Mouse (Mus musculus) liver, adult 2 months (tissue): ENCODE data around the gene Slu7. TPM values are rescaled to one million over a fixed set of nuclear protein-coding genes. Genes with fewer than 3 reads are reported as not detected.

Source experiments
- DNase-seq: peaks from one replicate; pipeline ENCODE4 v3.0.0-alpha.2; 2011; ENCODE audit warnings: low read depth, low spot score; ENCODE audit errors: extremely low read depth
- H3K27ac ChIP-seq: fragments of 200-500 bp; replicated peaks from 2 replicates; pipeline ENCODE4 v1.5.1; 2012; ENCODE audit warnings: low read depth, mild to moderate bottlenecking, control low read depth, inconsistent platforms, low read length; ENCODE audit not compliant: insufficient read depth
- H3K27me3 ChIP-seq: fragments of 200-500 bp; 2 replicates; pipeline ENCODE4 v1.6.1; 2012; ENCODE audit warnings: mild to moderate bottlenecking, moderate library complexity, low read length, inconsistent platforms; ENCODE audit not compliant: control insufficient read depth, insufficient read depth
- H3K36me3 ChIP-seq: fragments of 200-500 bp; 2 replicates; pipeline ENCODE4 v1.6.1; 2012; ENCODE audit warnings: low read length, inconsistent platforms; ENCODE audit not compliant: control insufficient read depth, insufficient read depth
- H3K4me1 ChIP-seq: fragments of 200-500 bp; 2 replicates; pipeline ENCODE4 v1.6.1; 2011; ENCODE audit warnings: low read length; ENCODE audit not compliant: control insufficient read depth, insufficient read depth
- H3K4me3 ChIP-seq: fragments of 200-500 bp; 2 replicates; pipeline ENCODE4 v1.5.1; 2011; ENCODE audit warnings: low read depth, mild to moderate bottlenecking, control low read depth, low read length, moderate library complexity; ENCODE audit not compliant: insufficient read depth
- H3K79me2 ChIP-seq: fragments of 200-500 bp; 2 replicates; pipeline ENCODE4 v1.6.1; 2012; ENCODE audit warnings: inconsistent platforms, mild to moderate bottlenecking, low read length, moderate library complexity; ENCODE audit not compliant: control insufficient read depth, insufficient read depth
- H3K9ac ChIP-seq: fragments of 200-500 bp; 2 replicates; pipeline ENCODE4 v1.6.1; 2012; ENCODE audit warnings: low read depth, mild to moderate bottlenecking, control low read depth, inconsistent platforms, low read length
- CTCF ChIP-seq: fragments of 200-500 bp; IDR thresholded peaks from 2 replicates; pipeline ENCODE4 v1.5.1; 2011; ENCODE audit warnings: low read depth, low read length, control low read depth
- POLR2A ChIP-seq: fragments of 200-500 bp; IDR thresholded peaks from 2 replicates; pipeline ENCODE4 v1.6.1; 2011; ENCODE audit warnings: low read length, control low read depth; ENCODE audit not compliant: insufficient read depth; ENCODE audit errors: extremely low read depth
- WGBS: fragments of 180-500 bp; shearing (Covaris S2); methylation state at CpG from one replicate; pipeline ENCODE4 v1.1.7; 2018; 5-methylcytosine and 5-hydroxymethylcytosine counted together
- polyA plus RNA-seq: library from polyadenylated mRNA; depleted of rRNA; stranded (reverse); fragments of >200 nt; gene quantifications from 2 replicates; pipeline ENCODE4 v1.2.3, GENCODE M21; 2012; rRNA removed
- total RNA-seq: library from RNA; depleted of rRNA; stranded (reverse); fragments of >200 nt; gene quantifications from 2 replicates; pipeline ENCODE4 v1.2.3, GENCODE M21; 2014; rRNA removed

Gene Slu7
- total RNA-seq (11.8 and 13.2 TPM in 2 replicates), polyA plus RNA-seq (1.7 and 2.4 TPM in 2 replicates)

- H3K4me3 ChIP-seq = peak within 1 kb of the TSS; percentile 73
- DNase-seq = peak; percentile 69
- peak within 1 kb of the TSS; percentile 73 for H3K9ac ChIP-seq
- peaks cover 3% of the 10 kb centered on the region; the same call in 1 of the 2 replicates for H3K79me2 ChIP-seq
- H3K4me1 ChIP-seq = peaks cover 6% of the 10 kb centered on the region
- no peaks in the 10 kb centered on the region for H3K27me3 ChIP-seq
- TF ChIP-seq CTCF (no peak), POLR2A (peak; percentile 44; the same call in 1 of the 2 replicates)
- WGBS = 9% methylated on average over 38 of the region's 38 CpGs
- H3K27ac ChIP-seq = peak within 1 kb of the TSS; percentile 53
- H3K36me3 ChIP-seq = peaks cover 13% of the 10 kb centered on the region; the same call in 1 of the 2 replicates
These were observed at the start of gene Slu7 for GRCm38 (mm10) chr11:43433254-43434023. Gene Slu7, plus strand, starts transcription at chr11:43433744.

DNA sequence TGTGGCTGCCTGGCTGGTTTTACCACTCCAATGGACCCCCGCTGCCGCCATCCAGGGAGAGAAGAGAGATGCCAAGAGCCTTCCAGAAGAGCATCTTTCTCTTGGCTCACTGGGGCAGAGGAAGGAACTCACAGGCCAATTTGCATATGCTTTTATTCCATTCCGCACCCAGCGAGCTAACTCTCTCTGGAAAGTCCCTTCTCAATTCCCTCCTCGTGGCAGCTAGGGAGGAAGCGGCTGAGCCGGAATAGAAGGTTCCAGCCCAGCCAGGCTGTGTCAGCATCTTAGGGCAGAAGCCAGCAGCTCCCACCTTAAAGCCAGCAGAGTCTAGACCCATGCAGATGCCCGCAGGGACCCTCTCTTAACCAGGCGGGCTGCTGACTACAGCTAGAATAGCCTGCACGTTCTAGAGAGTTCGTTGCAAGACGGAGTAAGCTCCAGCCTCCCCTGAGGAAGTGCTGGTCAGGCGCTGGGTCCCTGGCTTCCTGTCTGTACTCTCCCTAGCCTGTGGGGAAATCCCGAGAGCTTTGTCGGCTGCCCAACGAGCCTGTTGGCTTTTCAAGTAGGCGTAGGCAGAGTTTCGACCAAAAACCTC is 48.4 kb upstream of the Slu7 start:
- 3% methylated on average over 18 of the region's 18 CpGs for WGBS
- H3K9ac ChIP-seq = peak overlapping the region; percentile 66
- no peaks in the 10 kb centered on the region for H3K79me2 ChIP-seq
- peak overlapping the region; percentile 87 for H3K27ac ChIP-seq
- no peaks in the 10 kb centered on the region for H3K27me3 ChIP-seq
- peaks cover 4% of the 10 kb centered on the region; the same call in 1 of the 2 replicates for H3K4me1 ChIP-seq
- H3K36me3 ChIP-seq = no peaks in the 10 kb centered on the region
- peak overlapping the region; percentile 59 for H3K4me3 ChIP-seq
- peak; percentile 38 for DNase-seq
- TF ChIP-seq POLR2A = no peak
- TF ChIP-seq CTCF = no peak

DNA sequence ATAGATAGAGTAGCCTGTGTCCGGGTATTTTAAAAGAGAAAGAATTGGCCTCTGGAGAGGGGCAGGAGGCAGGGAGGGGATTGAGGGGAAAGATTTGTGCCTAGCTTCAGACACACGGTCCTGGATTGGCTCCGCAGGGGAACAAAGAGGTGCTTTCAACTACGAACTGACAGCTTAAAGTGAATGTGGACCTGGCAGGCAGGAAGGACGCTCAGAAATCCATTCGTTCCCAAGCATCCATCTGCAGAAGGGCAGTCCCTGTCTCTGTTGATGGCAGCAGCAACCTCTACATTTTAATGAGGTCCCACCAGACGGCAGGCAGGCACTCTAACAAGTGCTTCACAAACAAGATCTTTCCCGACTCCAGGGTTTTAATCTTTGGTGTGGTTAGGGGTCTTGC is 47.8 kb upstream of the Slu7 start:
- no peak overlapping the region for H3K27ac ChIP-seq
- H3K27me3 ChIP-seq = no peaks in the 10 kb centered on the region
- WGBS = 9% methylated on average over 8 of the region's 8 CpGs
- DNase-seq = no peak
- peak overlapping the region; percentile 5; the same call in 1 of the 2 replicates for H3K4me3 ChIP-seq
- no peaks in the 10 kb centered on the region for H3K36me3 ChIP-seq
- peak overlapping the region; percentile 34; the same call in 1 of the 2 replicates for H3K9ac ChIP-seq
- TF ChIP-seq POLR2A (no peak), CTCF (no peak)
- no peaks in the 10 kb centered on the region for H3K79me2 ChIP-seq
- peaks cover 4% of the 10 kb centered on the region; the same call in 1 of the 2 replicates for H3K4me1 ChIP-seq

DNA sequence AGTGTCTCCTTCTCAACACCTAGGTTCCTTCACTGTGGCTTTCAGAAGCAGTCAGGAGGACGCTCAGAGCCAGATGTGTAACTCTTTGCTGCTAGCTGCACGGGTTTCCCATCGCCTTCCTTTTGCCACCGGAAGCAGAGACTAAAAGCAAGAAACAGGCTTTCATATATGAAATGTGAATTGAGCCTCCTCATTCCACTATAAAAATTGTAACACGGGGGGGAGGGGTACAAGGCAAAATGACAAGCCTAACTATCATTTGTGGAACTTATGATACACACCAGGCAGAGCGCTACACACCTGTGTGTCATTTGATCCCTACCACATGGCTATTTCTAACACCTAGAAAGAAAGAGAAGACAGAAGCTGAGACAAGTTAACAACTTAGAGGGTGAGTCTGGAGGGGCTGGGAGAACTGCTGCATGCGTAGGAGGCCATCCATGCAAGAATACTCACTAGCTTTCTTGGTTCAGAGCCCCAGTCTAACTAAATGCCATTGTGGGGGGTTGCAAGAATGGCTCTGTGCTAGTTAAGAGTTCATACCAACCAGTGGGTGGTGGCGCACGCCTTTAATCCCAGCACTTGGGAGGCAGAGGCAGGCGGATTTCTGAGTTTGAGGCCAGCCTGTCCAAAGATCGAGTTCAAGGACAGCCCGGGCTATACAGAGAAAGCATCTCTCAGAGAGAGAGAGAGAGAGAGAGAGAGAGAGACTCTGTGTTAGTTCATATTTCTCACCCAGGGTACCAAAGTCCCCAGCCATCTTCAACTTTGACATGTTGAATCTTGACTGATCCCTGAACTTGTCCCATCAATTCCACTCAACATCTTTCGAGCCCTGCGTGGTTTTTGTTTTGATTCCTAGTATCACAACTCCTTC is 46.3 kb upstream of the Slu7 start:
- Histone ChIP-seq H3K36me3 (no peaks in the 10 kb centered on the region), H3K27me3 (no peaks in the 10 kb centered on the region), H3K4me1 (peaks cover 4% of the 10 kb centered on the region; the same call in 1 of the 2 replicates), H3K9ac (no peak overlapping the region), H3K27ac (no peak overlapping the region), H3K4me3 (no peak overlapping the region), H3K79me2 (no peaks in the 10 kb centered on the region)
- 88% methylated on average over 14 of the region's 14 CpGs for WGBS
- no peak for TF ChIP-seq POLR2A
- no peak for TF ChIP-seq CTCF
- DNase-seq = no peak
